Mouse (Mus musculus): ENCODE results near the gene Gchfr. TPM values are rescaled to one million over a fixed set of nuclear protein-coding genes. Genes with fewer than 3 reads are reported as not detected.

Gchfr gene
- polyA plus RNA-seq, 1 experiment from 2014 or later: 9.9 TPM

DNA sequence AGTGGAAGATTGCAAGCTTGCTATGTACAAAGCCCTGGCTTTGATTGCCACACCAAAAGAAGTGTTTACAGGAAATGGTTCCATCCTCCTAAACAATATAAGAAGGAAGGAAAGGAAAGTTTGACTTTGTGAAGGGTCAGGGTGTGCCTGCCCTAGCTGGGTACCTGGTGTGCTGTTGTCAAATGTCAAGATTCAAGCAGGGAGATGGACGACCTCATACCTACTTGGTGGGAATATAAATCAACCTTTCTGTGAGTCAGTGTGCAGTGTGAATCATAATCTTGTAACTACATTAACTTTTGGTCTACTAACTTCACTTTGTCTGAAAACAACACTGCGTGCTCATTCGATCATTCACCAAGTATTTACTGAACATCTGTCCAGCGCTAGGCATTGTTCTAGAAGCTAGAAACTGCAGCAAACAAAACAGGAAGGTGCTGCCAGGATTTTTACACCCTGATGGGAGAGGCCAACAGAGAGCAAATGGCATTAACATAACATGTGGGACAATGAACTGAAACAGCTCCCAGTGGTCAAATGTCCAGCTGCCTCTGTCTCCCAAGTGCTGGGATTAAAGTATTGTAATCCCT is 36.4 kb downstream of the Gchfr start:
- no peaks in the 10 kb centered on the region for H3K36me3 ChIP-seq (ENCODE audit: control insufficient read depth, insufficient read depth, low read length)
- peak overlapping the region; percentile 40; the same call in 1 of the 2 replicates for H3K27ac ChIP-seq (ENCODE audit: low read length)
- peaks cover 12% of the 10 kb centered on the region for H3K4me1 ChIP-seq (ENCODE audit: control insufficient read depth, insufficient read depth, low read length)
- no peak overlapping the region for H3K9ac ChIP-seq (ENCODE audit: low read length)
- no peak overlapping the region for H3K4me3 ChIP-seq (replicated peaks; ENCODE audit: low read length)
- 68% methylated on average over 4 of the region's 4 CpGs for WGBS
- no peak for ATAC-seq (ENCODE audit: insufficient read depth, low FRiP score)
- H3K9me3 ChIP-seq (replicated peaks; ENCODE audit: control insufficient read depth, low read length): no peaks in the 10 kb centered on the region
- H3K4me2 ChIP-seq (ENCODE audit: low read depth, low read length): no peak overlapping the region
- H3K27me3 ChIP-seq (ENCODE audit: control insufficient read depth, insufficient read depth, low read length): no peaks in the 10 kb centered on the region

GRCm38 (mm10) chr2:119207961-119208343 is 40.4 kb downstream of the Gchfr start:
- ATAC-seq (ENCODE audit: insufficient read depth, low FRiP score): no peak
- Histone ChIP-seq H3K4me3 (replicated peaks; ENCODE audit: low read length) (peak overlapping the region; percentile 89), H3K9me3 (replicated peaks; ENCODE audit: control insufficient read depth, low read length) (no peaks in the 10 kb centered on the region), H3K27ac (ENCODE audit: low read length) (peak overlapping the region; percentile 95), H3K4me1 (ENCODE audit: control insufficient read depth, insufficient read depth, low read length) (peaks cover 10% of the 10 kb centered on the region), H3K4me2 (ENCODE audit: low read depth, low read length) (peak overlapping the region; percentile 78), H3K27me3 (ENCODE audit: control insufficient read depth, insufficient read depth, low read length) (no peaks in the 10 kb centered on the region), H3K9ac (ENCODE audit: low read length) (peak overlapping the region; percentile 85), H3K36me3 (ENCODE audit: control insufficient read depth, insufficient read depth, low read length) (peaks cover 8% of the 10 kb centered on the region)
- WGBS: 15% methylated on average over 6 of the region's 6 CpGs

GRCm38 (mm10) chr2:119208344-119209175 is 41.0 kb downstream of the Gchfr start, which contains the start of the genes Zfyve19 and Dnajc17:
Gene Zfyve19, plus strand, starts transcription at chr2:119208617.
Gene Dnajc17, minus strand, starts transcription at chr2:119208795.
- peak; percentile 97 for ATAC-seq (ENCODE audit: insufficient read depth, low FRiP score)
- peak within 1 kb of the TSS; percentile 95 for H3K27ac ChIP-seq (ENCODE audit: low read length)
- H3K9me3 ChIP-seq (replicated peaks; ENCODE audit: control insufficient read depth, low read length): no peaks in the 10 kb centered on the region
- WGBS: under 1% methylated on average over 51 of the region's 51 CpGs
- H3K9ac ChIP-seq (ENCODE audit: low read length): peak within 1 kb of the TSS; percentile 91
- peak within 1 kb of the TSS; percentile 89 for H3K4me3 ChIP-seq (replicated peaks; ENCODE audit: low read length)
- H3K4me2 ChIP-seq (ENCODE audit: low read depth, low read length): peak within 1 kb of the TSS; percentile 78
- peaks cover 8% of the 10 kb centered on the region for H3K36me3 ChIP-seq (ENCODE audit: control insufficient read depth, insufficient read depth, low read length)
- peaks cover 7% of the 10 kb centered on the region; the same call in 1 of the 2 replicates for H3K4me1 ChIP-seq (ENCODE audit: control insufficient read depth, insufficient read depth, low read length)
- no peaks in the 10 kb centered on the region for H3K27me3 ChIP-seq (ENCODE audit: control insufficient read depth, insufficient read depth, low read length)

GRCm38 (mm10) chr2:119209176-119209507 is 41.6 kb downstream of the Gchfr start:
- no peaks in the 10 kb centered on the region for H3K9me3 ChIP-seq (replicated peaks; ENCODE audit: control insufficient read depth, low read length)
- 0% methylated on average over 13 of the region's 13 CpGs for WGBS
- no peak for ATAC-seq (ENCODE audit: insufficient read depth, low FRiP score)

More at GRCm38 (mm10) chr2:119209176-119209507, 41.6 kb downstream of the Gchfr start:
- Histone ChIP-seq H3K4me1 (ENCODE audit: control insufficient read depth, insufficient read depth, low read length) (peaks cover 7% of the 10 kb centered on the region; the same call in 1 of the 2 replicates), H3K27ac (ENCODE audit: low read length) (peak overlapping the region; percentile 74), H3K9ac (ENCODE audit: low read length) (peak overlapping the region; percentile 91), H3K4me2 (ENCODE audit: low read depth, low read length) (peak overlapping the region; percentile 60), H3K4me3 (replicated peaks; ENCODE audit: low read length) (peak overlapping the region; percentile 89), H3K27me3 (ENCODE audit: control insufficient read depth, insufficient read depth, low read length) (no peaks in the 10 kb centered on the region), H3K36me3 (ENCODE audit: control insufficient read depth, insufficient read depth, low read length) (peaks cover 8% of the 10 kb centered on the region)

Other genes with a start within 250 kb of the Gchfr start
- gene Chst14, start 241.3 kb upstream of the Gchfr start, polyA plus RNA-seq (2015; fragmentation: Nextera tagmentation; extraction: Ambion mirVana): 20.1 and 21.1 TPM in 2 replicates
- 23.8 and 24.0 TPM in 2 replicates for gene Ccdc32, start 138.4 kb upstream of the Gchfr start, polyA plus RNA-seq (2015; fragmentation: Nextera tagmentation; extraction: Ambion mirVana)
- 3.0 and 3.3 TPM in 2 replicates for gene Rpusd2, start 133.0 kb upstream of the Gchfr start, polyA plus RNA-seq (2015; fragmentation: Nextera tagmentation; extraction: Ambion mirVana)
- 39.3 and 44.8 TPM in 2 replicates for gene Knl1, start 120.7 kb upstream of the Gchfr start, polyA plus RNA-seq (2015; fragmentation: Nextera tagmentation; extraction: Ambion mirVana)
- gene Rad51, start 55.0 kb upstream of the Gchfr start, polyA plus RNA-seq (2015; fragmentation: Nextera tagmentation; extraction: Ambion mirVana): 33.1 and 36.6 TPM in 2 replicates
- gene Rmdn3, start 10.7 kb upstream of the Gchfr start, polyA plus RNA-seq (2015; fragmentation: Nextera tagmentation; extraction: Ambion mirVana): 42.9 and 45.2 TPM in 2 replicates
- 3.6 and 5.9 TPM in 2 replicates for gene Gm14137, start 6.7 kb downstream of the Gchfr start, polyA plus RNA-seq (2015; fragmentation: Nextera tagmentation; extraction: Ambion mirVana)
- gene Zfyve19, start 40.8 kb downstream of the Gchfr start, polyA plus RNA-seq (2015; fragmentation: Nextera tagmentation; extraction: Ambion mirVana): 51.6 and 55.2 TPM in 2 replicates
- 13.8 and 16.7 TPM in 2 replicates for gene Dnajc17, start 41.0 kb downstream of the Gchfr start, polyA plus RNA-seq (2015; fragmentation: Nextera tagmentation; extraction: Ambion mirVana)
- gene Ppp1r14d, start 62.1 kb downstream of the Gchfr start, polyA plus RNA-seq (2015; fragmentation: Nextera tagmentation; extraction: Ambion mirVana): 3.4 TPM in 2 replicates
- 78.6 and 95.9 TPM in 2 replicates for gene Spint1, start 69.6 kb downstream of the Gchfr start, polyA plus RNA-seq (2015; fragmentation: Nextera tagmentation; extraction: Ambion mirVana)
- gene Rhov, start 103.5 kb downstream of the Gchfr start, polyA plus RNA-seq (2015; fragmentation: Nextera tagmentation; extraction: Ambion mirVana): 30.2 and 34.5 TPM in 2 replicates
- 17.5 and 19.8 TPM in 2 replicates for gene Vps18, start 121.0 kb downstream of the Gchfr start, polyA plus RNA-seq (2015; fragmentation: Nextera tagmentation; extraction: Ambion mirVana)
- gene Dll4, start 158.0 kb downstream of the Gchfr start, polyA plus RNA-seq (2015; fragmentation: Nextera tagmentation; extraction: Ambion mirVana): 6.8 and 8.2 TPM in 2 replicates
- gene Chac1, start 183.5 kb downstream of the Gchfr start, polyA plus RNA-seq (2015; fragmentation: Nextera tagmentation; extraction: Ambion mirVana): 1.5 and 2.4 TPM in 2 replicates